Mouse (Mus musculus) spleen, adult 2 months (tissue): ENCODE measurements around the gene Klrb1b.

Source experiments
- CTCF ChIP-seq: fragments of 200-500 bp; IDR thresholded peaks from 2 replicates; pipeline ENCODE4 v1.5.1; 2011; ENCODE audit warnings: mild to moderate bottlenecking, inconsistent platforms; ENCODE audit not compliant: insufficient read depth, insufficient read length, insufficient replicate concordance; ENCODE audit errors: extremely low read depth
- POLR2A ChIP-seq: fragments of 200-500 bp; IDR thresholded peaks from 2 replicates; pipeline ENCODE4 v1.6.1; 2011; ENCODE audit warnings: low read depth, low read length, inconsistent platforms

- TF ChIP-seq CTCF = no peak
- no peak for TF ChIP-seq POLR2A
Observed at GRCm38 (mm10) chr6:128854895-128855294, 28.8 kb upstream of the Klrb1b start.
